Mouse (Mus musculus) splenic B cell, adult 2 months (primary cell): Measurements from ENCODE around the gene Fbxl17.

Source experiments
- DNase-seq: peaks from one replicate; pipeline ENCODE4 v3.0.0-alpha.2; 2011; ENCODE audit warnings: low read depth, low spot score
- H3K27me3 ChIP-seq: 2 replicates; pipeline ENCODE4 v1.6.1; 2012; ENCODE audit warnings: mild to moderate bottlenecking, low read length, moderate library complexity, mixed read lengths; ENCODE audit not compliant: control insufficient read depth, poor library complexity, insufficient read depth, severe bottlenecking
- H3K36me3 ChIP-seq: 2 replicates; pipeline ENCODE4 v1.6.1; 2012; ENCODE audit warnings: mild to moderate bottlenecking, low read length, moderate library complexity, mixed read lengths; ENCODE audit not compliant: control insufficient read depth, poor library complexity, insufficient read depth, severe bottlenecking

The Fbxl17 gene

GRCm38 (mm10) chr17:63352634-63353195, 147.1 kb downstream of the Fbxl17 start:
- Histone ChIP-seq H3K36me3 (0 out of 2 replicates have a peak, but pooled peaks cover 1% of the 10 kb centered on the region), H3K27me3 (no peaks in the 10 kb centered on the region)
- no peak for DNase-seq

- Histone ChIP-seq H3K36me3 (0 out of 2 replicates have a peak, but pooled peaks cover 2% of the 10 kb centered on the region), H3K27me3 (no peaks in the 10 kb centered on the region)
- no peak for DNase-seq
Observed at GRCm38 (mm10) chr17:63351682-63352081, 148.1 kb downstream of the Fbxl17 start.

- DNase-seq = no peak
- Histone ChIP-seq H3K27me3 (no peaks in the 10 kb centered on the region), H3K36me3 (0 out of 2 replicates have a peak, but pooled peaks cover 2% of the 10 kb centered on the region)
Observed at GRCm38 (mm10) chr17:63350876-63351509, 148.8 kb downstream of the Fbxl17 start.

GRCm38 (mm10) chr17:63344101-63344500, 155.7 kb downstream of the Fbxl17 start:
- no peak for DNase-seq

GRCm38 (mm10) chr17:63343076-63343475, 156.7 kb downstream of the Fbxl17 start:
- DNase-seq = no peak

More at GRCm38 (mm10) chr17:63344101-63344500, 155.7 kb downstream of the Fbxl17 start:
- Histone ChIP-seq H3K36me3 (0 out of 2 replicates have a peak, but pooled peaks cover 2% of the 10 kb centered on the region), H3K27me3 (no peaks in the 10 kb centered on the region)

GRCm38 (mm10) chr17:63342440-63342839, 157.4 kb downstream of the Fbxl17 start:
- DNase-seq = no peak
- Histone ChIP-seq H3K36me3 (no peaks in the 10 kb centered on the region), H3K27me3 (no peaks in the 10 kb centered on the region)

More at GRCm38 (mm10) chr17:63343076-63343475, 156.7 kb downstream of the Fbxl17 start:
- Histone ChIP-seq H3K27me3 (no peaks in the 10 kb centered on the region), H3K36me3 (0 out of 2 replicates have a peak, but pooled peaks cover 2% of the 10 kb centered on the region)

- H3K36me3 ChIP-seq = no peaks in the 10 kb centered on the region
- no peak for DNase-seq
- no peaks in the 10 kb centered on the region for H3K27me3 ChIP-seq
Observed at GRCm38 (mm10) chr17:63341203-63341602, 158.6 kb downstream of the Fbxl17 start.

GRCm38 (mm10) chr17:63328888-63329287, 170.9 kb downstream of the Fbxl17 start:
- Histone ChIP-seq H3K36me3 (no peaks in the 10 kb centered on the region), H3K27me3 (no peaks in the 10 kb centered on the region)
- no peak for DNase-seq

GRCm38 (mm10) chr17:63326227-63326626, 173.6 kb downstream of the Fbxl17 start:
- no peaks in the 10 kb centered on the region for H3K36me3 ChIP-seq
- DNase-seq = no peak
- no peaks in the 10 kb centered on the region for H3K27me3 ChIP-seq

- Histone ChIP-seq H3K27me3 (no peaks in the 10 kb centered on the region), H3K36me3 (no peaks in the 10 kb centered on the region)
- DNase-seq = no peak
Observed at GRCm38 (mm10) chr17:63324672-63325071, 175.1 kb downstream of the Fbxl17 start.

- Histone ChIP-seq H3K27me3 (no peaks in the 10 kb centered on the region), H3K36me3 (no peaks in the 10 kb centered on the region)
- DNase-seq = peak; percentile 84
Observed at GRCm38 (mm10) chr17:63324039-63324438, 175.8 kb downstream of the Fbxl17 start.

GRCm38 (mm10) chr17:63322846-63323245, 177.0 kb downstream of the Fbxl17 start:
- no peaks in the 10 kb centered on the region for H3K36me3 ChIP-seq
- H3K27me3 ChIP-seq = no peaks in the 10 kb centered on the region
- no peak for DNase-seq

- DNase-seq = no peak
- Histone ChIP-seq H3K36me3 (no peaks in the 10 kb centered on the region), H3K27me3 (no peaks in the 10 kb centered on the region)
Observed at GRCm38 (mm10) chr17:63321290-63321689, 178.5 kb downstream of the Fbxl17 start.

- Histone ChIP-seq H3K36me3 (no peaks in the 10 kb centered on the region), H3K27me3 (no peaks in the 10 kb centered on the region)
- DNase-seq = no peak
Observed at GRCm38 (mm10) chr17:63317518-63317917, 182.3 kb downstream of the Fbxl17 start.

GRCm38 (mm10) chr17:63315646-63316480, 184.0 kb downstream of the Fbxl17 start:
- DNase-seq = no peak
- H3K36me3 ChIP-seq = no peaks in the 10 kb centered on the region
- no peaks in the 10 kb centered on the region for H3K27me3 ChIP-seq
